Mouse (Mus musculus): ENCODE results near the gene Naa20. TPM values are rescaled to one million over a fixed set of nuclear protein-coding genes. Genes with fewer than 3 reads are reported as not detected.

The Naa20 gene
- polyA plus RNA-seq, 1 experiment from 2014 or later = 39.7 TPM

GRCm38 (mm10) chr2:145957450-145957849, 55.6 kb downstream of the Naa20 start:
- H3K4me2 ChIP-seq (ENCODE audit: low read depth, low read length) = no peak overlapping the region
- 9% methylated on average over 4 of the region's 4 CpGs for WGBS (ENCODE audit: insufficient replicate concordance)
- H3K9me3 ChIP-seq (replicated peaks; ENCODE audit: control insufficient read depth, low read length) = no peaks in the 10 kb centered on the region
- ATAC-seq (ENCODE audit: low read depth) = no peak
- no peak overlapping the region for H3K27ac ChIP-seq (ENCODE audit: low read length)
- no peaks in the 10 kb centered on the region for H3K4me1 ChIP-seq (ENCODE audit: control insufficient read depth, low read depth, low read length)
- no peaks in the 10 kb centered on the region for H3K27me3 ChIP-seq (ENCODE audit: control insufficient read depth, insufficient read depth, low read depth, low read length)
- H3K36me3 ChIP-seq (ENCODE audit: control insufficient read depth, insufficient read depth) = no peaks in the 10 kb centered on the region
- no peak overlapping the region for H3K4me3 ChIP-seq (ENCODE audit: low read depth, low read length)
- no peak overlapping the region for H3K9ac ChIP-seq (ENCODE audit: low read depth, low read length)

GRCm38 (mm10) chr2:145958097-145958496, 56.2 kb downstream of the Naa20 start:
- Histone ChIP-seq H3K27ac (ENCODE audit: low read length) (no peak overlapping the region), H3K9me3 (replicated peaks; ENCODE audit: control insufficient read depth, low read length) (no peaks in the 10 kb centered on the region), H3K4me1 (ENCODE audit: control insufficient read depth, low read depth, low read length) (no peaks in the 10 kb centered on the region), H3K36me3 (ENCODE audit: control insufficient read depth, insufficient read depth) (no peaks in the 10 kb centered on the region), H3K9ac (ENCODE audit: low read depth, low read length) (no peak overlapping the region), H3K27me3 (ENCODE audit: control insufficient read depth, insufficient read depth, low read depth, low read length) (no peaks in the 10 kb centered on the region), H3K4me2 (ENCODE audit: low read depth, low read length) (no peak overlapping the region), H3K4me3 (ENCODE audit: low read depth, low read length) (no peak overlapping the region)
- WGBS (ENCODE audit: insufficient replicate concordance) = 72% methylated on average over 6 of the region's 6 CpGs
- ATAC-seq (ENCODE audit: low read depth) = no peak

- Histone ChIP-seq H3K9me3 (replicated peaks; ENCODE audit: control insufficient read depth, low read length) (no peaks in the 10 kb centered on the region), H3K9ac (ENCODE audit: low read depth, low read length) (no peak overlapping the region), H3K27ac (ENCODE audit: low read length) (no peak overlapping the region), H3K4me1 (ENCODE audit: control insufficient read depth, low read depth, low read length) (no peaks in the 10 kb centered on the region), H3K4me2 (ENCODE audit: low read depth, low read length) (no peak overlapping the region), H3K36me3 (ENCODE audit: control insufficient read depth, insufficient read depth) (no peaks in the 10 kb centered on the region), H3K4me3 (ENCODE audit: low read depth, low read length) (no peak overlapping the region), H3K27me3 (ENCODE audit: control insufficient read depth, insufficient read depth, low read depth, low read length) (no peaks in the 10 kb centered on the region)
- ATAC-seq (ENCODE audit: low read depth) = no peak
- WGBS (ENCODE audit: insufficient replicate concordance) = 71% methylated on average over 7 of the region's 7 CpGs
Measured at GRCm38 (mm10) chr2:145958551-145958950, 56.7 kb downstream of the Naa20 start.

GRCm38 (mm10) chr2:145961861-145962260, 60.0 kb downstream of the Naa20 start:
- ATAC-seq (ENCODE audit: low read depth) = no peak
- Histone ChIP-seq H3K36me3 (ENCODE audit: control insufficient read depth, insufficient read depth) (no peaks in the 10 kb centered on the region), H3K9ac (ENCODE audit: low read depth, low read length) (no peak overlapping the region), H3K4me1 (ENCODE audit: control insufficient read depth, low read depth, low read length) (no peaks in the 10 kb centered on the region), H3K27me3 (ENCODE audit: control insufficient read depth, insufficient read depth, low read depth, low read length) (no peaks in the 10 kb centered on the region), H3K4me2 (ENCODE audit: low read depth, low read length) (no peak overlapping the region), H3K4me3 (ENCODE audit: low read depth, low read length) (no peak overlapping the region), H3K9me3 (replicated peaks; ENCODE audit: control insufficient read depth, low read length) (no peaks in the 10 kb centered on the region), H3K27ac (ENCODE audit: low read length) (no peak overlapping the region)
- 67% methylated on average over 5 of the region's 5 CpGs for WGBS (ENCODE audit: insufficient replicate concordance)

Small RNA genes within 50 kb of the gene (microRNA-seq; reads per million reads assigned to microRNA genes)
- not detected for gene Gm25026

Other genes starting within 250 kb of the Naa20 start
- 2.0 and 2.6 TPM in 2 replicates for gene Rin2, start 226.9 kb upstream of the Naa20 start, polyA plus RNA-seq (2015; fragmentation: Nextera tagmentation; extraction: Ambion mirVana)
- not detected in 2 replicates for gene Cfap61, start 32.7 kb downstream of the Naa20 start, polyA plus RNA-seq (2015; fragmentation: Nextera tagmentation; extraction: Ambion mirVana)
- 12.6 and 13.9 TPM in 2 replicates for gene Crnkl1, start 32.9 kb downstream of the Naa20 start, polyA plus RNA-seq (2015; fragmentation: Nextera tagmentation; extraction: Ambion mirVana)